Mouse (Mus musculus) CH12.LX (cell line): ENCODE measurements around the gene Ralgapa1.

Experiments
- CHD2 ChIP-seq: IDR thresholded peaks from 2 replicates; pipeline ENCODE4 v1.6.1; 2011; ENCODE audit warnings: low read length, improper control_type of control experiment
- MYC ChIP-seq: IDR thresholded peaks from 2 replicates; pipeline ENCODE4 v1.6.1; 2011; ENCODE audit warnings: low read depth, mild to moderate bottlenecking, improper control_type of control experiment, low read length
- POLR2A ChIP-seq: IDR thresholded peaks from 2 replicates; pipeline ENCODE4 v1.6.1; 2011; ENCODE audit warnings: low read depth, mild to moderate bottlenecking, improper control_type of control experiment, low read length

DNA sequence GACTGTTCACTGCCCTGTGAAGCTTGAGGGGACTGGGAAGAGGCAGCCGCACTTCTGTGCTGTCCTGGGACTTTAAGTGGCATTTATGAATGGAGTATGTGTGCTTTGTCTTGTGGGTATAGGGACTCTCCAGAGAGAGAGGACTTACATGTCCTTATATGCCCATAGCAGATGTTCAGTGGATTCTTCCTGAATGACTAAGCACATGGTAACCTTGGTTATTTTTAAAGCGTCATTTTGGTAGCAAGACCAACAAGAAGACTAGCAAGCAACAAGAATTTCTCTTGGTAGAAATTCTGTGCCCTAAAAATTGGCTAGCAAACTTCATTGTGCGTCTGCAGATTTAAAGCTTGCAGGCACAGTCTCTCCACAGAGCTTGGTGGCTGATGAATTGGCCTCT, 257.2 kb downstream of the Ralgapa1 start:
- TF ChIP-seq POLR2A (no peak), MYC (no peak), CHD2 (no peak)
